Mouse (Mus musculus): Measurements from ENCODE around the gene Pycr2. TPM values are rescaled to one million over a fixed set of nuclear protein-coding genes. Genes with fewer than 3 reads are reported as not detected.
"Not testable (repeated sequence)": the region's sequence is repeated elsewhere in the genome, so short reads cannot be mapped to it uniquely, and the experiment has no call there.

Gene Pycr2
- polyA plus RNA-seq, 1 experiment from 2014 or later = 162 TPM

- not testable (repeated sequence) for H3K9ac ChIP-seq (ENCODE audit: low read depth, low read length); H3K27ac ChIP-seq (ENCODE audit: low read depth, low read length); H3K4me1 ChIP-seq (replicated peaks; ENCODE audit: control insufficient read depth, insufficient read depth, low read length); H3K36me3 ChIP-seq (ENCODE audit: control insufficient read depth, insufficient read depth, low read length); DNase-seq (ENCODE audit: low spot score); H3K9me3 ChIP-seq (ENCODE audit: control insufficient read depth, low read length)
- peak; percentile 40; the same call in 1 of the 2 replicates for ATAC-seq (replicated peaks; ENCODE audit: low FRiP score)
- peaks cover 46% of the 10 kb centered on the region for H3K27me3 ChIP-seq (replicated peaks; ENCODE audit: control insufficient read depth, insufficient read depth, low read length)
- 10% methylated on average over 46 of the region's 51 CpGs for WGBS
- H3K4me2 ChIP-seq = peak overlapping the region; percentile 42
- peak overlapping the region; percentile 10; the same call in 1 of the 2 replicates for H3K4me3 ChIP-seq (ENCODE audit: low read depth, low read length)
These were observed 9.8 kb upstream of the Pycr2 start for GRCm38 (mm10) chr1:180894088-180894987.

GRCm38 (mm10) chr1:180901107-180901506 is 3.0 kb upstream of the Pycr2 start:
- WGBS = 0% methylated on average over 4 of the region's 4 CpGs
- H3K9ac ChIP-seq (ENCODE audit: low read depth, low read length) = no peak overlapping the region
- no peaks in the 10 kb centered on the region for H3K27me3 ChIP-seq (replicated peaks; ENCODE audit: control insufficient read depth, insufficient read depth, low read length)
- H3K4me2 ChIP-seq = no peak overlapping the region
- H3K36me3 ChIP-seq (ENCODE audit: control insufficient read depth, insufficient read depth, low read length) = peaks cover 7% of the 10 kb centered on the region; the same call in 1 of the 2 replicates
- H3K4me1 ChIP-seq (replicated peaks; ENCODE audit: control insufficient read depth, insufficient read depth, low read length) = peaks cover 23% of the 10 kb centered on the region
- H3K27ac ChIP-seq (ENCODE audit: low read depth, low read length) = no peak overlapping the region
- no peaks in the 10 kb centered on the region for H3K9me3 ChIP-seq (ENCODE audit: control insufficient read depth, low read length)
- ATAC-seq (replicated peaks; ENCODE audit: low FRiP score) (no peak), DNase-seq (ENCODE audit: low spot score) (no peak)
- H3K4me3 ChIP-seq (ENCODE audit: low read depth, low read length) = no peak overlapping the region

GRCm38 (mm10) chr1:180902915-180903314 is 1.2 kb upstream of the Pycr2 start:
- Histone ChIP-seq H3K27me3 (replicated peaks; ENCODE audit: control insufficient read depth, insufficient read depth, low read length) (no peaks in the 10 kb centered on the region), H3K9me3 (ENCODE audit: control insufficient read depth, low read length) (no peaks in the 10 kb centered on the region), H3K9ac (ENCODE audit: low read depth, low read length) (no peak overlapping the region), H3K4me3 (ENCODE audit: low read depth, low read length) (no peak overlapping the region), H3K36me3 (ENCODE audit: control insufficient read depth, insufficient read depth, low read length) (peaks cover 22% of the 10 kb centered on the region), H3K4me2 (peak overlapping the region; percentile 86), H3K27ac (ENCODE audit: low read depth, low read length) (peak overlapping the region; percentile 93), H3K4me1 (replicated peaks; ENCODE audit: control insufficient read depth, insufficient read depth, low read length) (peaks cover 33% of the 10 kb centered on the region)
- ATAC-seq (replicated peaks; ENCODE audit: low FRiP score) (peak; percentile 94), DNase-seq (ENCODE audit: low spot score) (peak; percentile 66)
- 17% methylated on average over 5 of the region's 5 CpGs for WGBS

GRCm38 (mm10) chr1:180903666-180904038 is 441 bp upstream of the Pycr2 start:
- Histone ChIP-seq H3K36me3 (ENCODE audit: control insufficient read depth, insufficient read depth, low read length) (peaks cover 25% of the 10 kb centered on the region), H3K27ac (ENCODE audit: low read depth, low read length) (peak overlapping the region; percentile 93), H3K27me3 (replicated peaks; ENCODE audit: control insufficient read depth, insufficient read depth, low read length) (no peaks in the 10 kb centered on the region), H3K4me1 (replicated peaks; ENCODE audit: control insufficient read depth, insufficient read depth, low read length) (peaks cover 33% of the 10 kb centered on the region), H3K9me3 (ENCODE audit: control insufficient read depth, low read length) (no peaks in the 10 kb centered on the region), H3K9ac (ENCODE audit: low read depth, low read length) (peak overlapping the region; percentile 92), H3K4me3 (ENCODE audit: low read depth, low read length) (peak overlapping the region; percentile 95), H3K4me2 (peak overlapping the region; percentile 86)
- 30% methylated on average over 10 of the region's 10 CpGs for WGBS
- no peak for DNase-seq (ENCODE audit: low spot score)
- no peak for ATAC-seq (replicated peaks; ENCODE audit: low FRiP score)

- peaks cover 25% of the 10 kb centered on the region for H3K36me3 ChIP-seq (ENCODE audit: control insufficient read depth, insufficient read depth, low read length)
- no peaks in the 10 kb centered on the region for H3K27me3 ChIP-seq (replicated peaks; ENCODE audit: control insufficient read depth, insufficient read depth, low read length)
- no peak for ATAC-seq (replicated peaks; ENCODE audit: low FRiP score)
- WGBS = 3% methylated on average over 5 of the region's 5 CpGs
- H3K4me1 ChIP-seq (replicated peaks; ENCODE audit: control insufficient read depth, insufficient read depth, low read length) = peaks cover 33% of the 10 kb centered on the region
- H3K4me3 ChIP-seq (ENCODE audit: low read depth, low read length) = peak overlapping the region; percentile 95
- peak overlapping the region; percentile 93 for H3K27ac ChIP-seq (ENCODE audit: low read depth, low read length)
- DNase-seq (ENCODE audit: low spot score) = no peak
- peak overlapping the region; percentile 92 for H3K9ac ChIP-seq (ENCODE audit: low read depth, low read length)
- peak overlapping the region; percentile 86 for H3K4me2 ChIP-seq
- no peaks in the 10 kb centered on the region for H3K9me3 ChIP-seq (ENCODE audit: control insufficient read depth, low read length)
These were observed 655 bp downstream of the Pycr2 start for GRCm38 (mm10) chr1:180904815-180905080.

- 67% methylated on average over 6 of the region's 6 CpGs for WGBS
- Histone ChIP-seq H3K4me1 (replicated peaks; ENCODE audit: control insufficient read depth, insufficient read depth, low read length) (peaks cover 33% of the 10 kb centered on the region), H3K9me3 (ENCODE audit: control insufficient read depth, low read length) (no peaks in the 10 kb centered on the region), H3K4me2 (peak overlapping the region; percentile 86), H3K27ac (ENCODE audit: low read depth, low read length) (peak overlapping the region; percentile 45; the same call in 1 of the 2 replicates), H3K36me3 (ENCODE audit: control insufficient read depth, insufficient read depth, low read length) (peaks cover 25% of the 10 kb centered on the region), H3K9ac (ENCODE audit: low read depth, low read length) (peak overlapping the region; percentile 92), H3K27me3 (replicated peaks; ENCODE audit: control insufficient read depth, insufficient read depth, low read length) (no peaks in the 10 kb centered on the region), H3K4me3 (ENCODE audit: low read depth, low read length) (peak overlapping the region; percentile 95)
- no peak for ATAC-seq (replicated peaks; ENCODE audit: low FRiP score)
- DNase-seq (ENCODE audit: low spot score) = no peak
These were observed 1.2 kb downstream of the Pycr2 start for GRCm38 (mm10) chr1:180905307-180905706.

- Histone ChIP-seq H3K4me2 (peak overlapping the region; percentile 86), H3K27ac (ENCODE audit: low read depth, low read length) (peak overlapping the region; percentile 45), H3K27me3 (replicated peaks; ENCODE audit: control insufficient read depth, insufficient read depth, low read length) (no peaks in the 10 kb centered on the region), H3K36me3 (ENCODE audit: control insufficient read depth, insufficient read depth, low read length) (peaks cover 25% of the 10 kb centered on the region), H3K4me1 (replicated peaks; ENCODE audit: control insufficient read depth, insufficient read depth, low read length) (peaks cover 33% of the 10 kb centered on the region), H3K9ac (ENCODE audit: low read depth, low read length) (peak overlapping the region; percentile 92), H3K4me3 (ENCODE audit: low read depth, low read length) (peak overlapping the region; percentile 95), H3K9me3 (ENCODE audit: control insufficient read depth, low read length) (no peaks in the 10 kb centered on the region)
- 93% methylated on average over 17 of the region's 17 CpGs for WGBS
- ATAC-seq (replicated peaks; ENCODE audit: low FRiP score) = no peak
- DNase-seq (ENCODE audit: low spot score) = no peak
These were observed 1.8 kb downstream of the Pycr2 start for GRCm38 (mm10) chr1:180905876-180906275.

GRCm38 (mm10) chr1:180906461-180907147 is 2.5 kb downstream of the Pycr2 start:
- H3K4me2 ChIP-seq = peak overlapping the region; percentile 86
- peaks cover 25% of the 10 kb centered on the region for H3K36me3 ChIP-seq (ENCODE audit: control insufficient read depth, insufficient read depth, low read length)
- H3K27ac ChIP-seq (ENCODE audit: low read depth, low read length) = peak overlapping the region; percentile 3
- H3K27me3 ChIP-seq (replicated peaks; ENCODE audit: control insufficient read depth, insufficient read depth, low read length) = no peaks in the 10 kb centered on the region
- H3K9me3 ChIP-seq (ENCODE audit: control insufficient read depth, low read length) = no peaks in the 10 kb centered on the region
- ATAC-seq (replicated peaks; ENCODE audit: low FRiP score) (no peak), DNase-seq (ENCODE audit: low spot score) (no peak)
- peaks cover 35% of the 10 kb centered on the region for H3K4me1 ChIP-seq (replicated peaks; ENCODE audit: control insufficient read depth, insufficient read depth, low read length)
- peak overlapping the region; percentile 95; the same call in 1 of the 2 replicates for H3K4me3 ChIP-seq (ENCODE audit: low read depth, low read length)
- peak overlapping the region; percentile 92 for H3K9ac ChIP-seq (ENCODE audit: low read depth, low read length)
- WGBS = 84% methylated on average over 24 of the region's 24 CpGs

Data from liver, embryonic 11.5 days (tissue).